Mouse (Mus musculus) adrenal gland, postnatal 25 days (tissue): ENCODE results near the gene Sprr2a2. TPM values are rescaled to one million over a fixed set of nuclear protein-coding genes. Genes with fewer than 3 reads are reported as not detected.
"Not testable (repeated sequence)": the region's sequence is repeated elsewhere in the genome, so short reads cannot be mapped to it uniquely, and the experiment has no call there.

Experiments
- DNase-seq: peaks from one replicate; pipeline ENCODE4 v3.0.0; 2021; ENCODE audit warnings: mixed read lengths
- long read RNA-seq: library from polyadenylated mRNA; stranded (forward); transcript quantifications from one replicate; pipeline ENCODE4 v2.0.0, GENCODE M21; 2021
- total RNA-seq: library from RNA; stranded (reverse); gene quantifications from 2 replicates; pipeline ENCODE4 v1.2.3, GENCODE M21; 2021

The Sprr2a2 gene
- total RNA-seq, result not detected in 2 replicates
- long read RNA-seq, result 0 reads

GRCm38 (mm10) chr3:92215569-92215968 lies at the start of gene Sprr2a2, which contains the start of gene Sprr2a1:
Sprr2a2 (plus strand) TSS chr3:92215920.
Sprr2a1 (plus strand) TSS chr3:92215799.
- DNase-seq, result not testable (repeated sequence)

GRCm38 (mm10) chr3:92169847-92170246 lies 45.9 kb upstream of the Sprr2a2 start:
- no peak for DNase-seq

- no peak for DNase-seq
Measured at GRCm38 (mm10) chr3:92176880-92177279, 38.8 kb upstream of the Sprr2a2 start.

DNA sequence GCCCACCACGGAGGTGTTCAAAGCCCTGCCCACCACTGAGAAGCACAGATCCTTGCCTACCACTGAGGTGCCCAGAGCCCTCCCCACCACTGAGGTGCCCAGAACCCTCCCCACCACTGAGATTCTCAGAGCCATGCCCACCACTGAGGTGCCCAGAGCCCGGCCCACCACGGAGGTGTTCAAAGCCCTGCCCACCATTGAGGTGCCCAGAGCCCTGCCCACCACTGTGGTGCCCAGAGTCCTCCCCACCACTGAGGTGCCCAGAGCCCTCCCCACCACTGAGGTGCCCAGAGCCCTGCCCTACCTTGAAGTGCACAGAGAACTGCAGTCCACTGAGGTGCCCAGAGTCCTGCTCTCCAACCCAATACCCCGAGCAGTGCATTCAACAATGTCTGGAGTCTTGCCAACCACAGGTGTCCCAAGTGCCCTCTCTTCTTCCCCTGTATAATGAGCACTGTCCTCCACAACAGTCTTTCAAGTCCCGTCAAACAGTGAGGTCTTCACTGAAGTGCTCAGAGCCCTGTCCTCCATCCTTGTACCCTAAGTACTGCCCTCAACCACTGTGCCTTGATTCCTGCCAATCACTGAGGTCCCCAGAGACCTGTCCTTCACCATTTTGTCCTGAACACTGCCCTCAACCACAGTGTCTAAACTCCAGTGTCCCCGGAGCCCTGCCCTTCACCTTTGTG lies 20.1 kb upstream of the Sprr2a2 start:
- no peak for DNase-seq

DNA sequence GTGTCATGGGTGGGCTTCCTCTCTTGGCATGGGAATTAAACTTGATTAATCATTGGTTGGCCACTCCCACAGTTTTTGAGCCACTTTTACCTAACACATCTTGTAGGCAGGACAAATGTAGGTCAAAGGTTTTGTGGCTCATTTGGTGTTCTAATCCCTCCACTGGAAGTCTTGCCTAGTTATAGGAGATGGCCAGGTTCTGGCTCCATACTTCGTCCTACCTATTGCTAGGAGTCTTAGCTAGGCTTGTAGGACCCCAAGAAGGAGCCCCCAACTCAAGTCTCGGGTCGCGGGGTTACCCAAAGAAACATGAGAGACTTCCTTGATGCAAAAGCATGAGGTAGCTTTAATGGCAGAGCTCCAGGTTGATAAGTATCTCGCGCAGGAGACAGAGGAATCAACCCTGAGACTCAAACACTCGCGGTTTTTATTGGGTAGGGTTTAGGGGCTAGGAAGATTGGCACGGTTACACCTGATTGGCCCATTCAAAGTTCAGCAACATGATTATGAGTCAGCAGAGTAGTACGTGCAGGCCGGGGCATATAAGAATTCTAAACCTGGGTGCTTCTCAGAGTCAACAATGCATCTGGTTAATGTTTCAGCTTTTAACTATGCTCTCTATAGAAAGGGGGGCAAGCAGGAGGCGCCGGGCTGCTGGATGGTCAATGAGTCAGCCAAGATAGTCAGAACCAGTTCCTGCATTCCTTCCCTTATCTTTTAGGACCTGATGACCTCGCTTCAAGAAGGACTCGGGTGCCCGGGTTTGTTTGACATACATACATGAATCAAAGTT lies 4.4 kb upstream of the Sprr2a2 start:
- DNase-seq, result not testable (repeated sequence)

GRCm38 (mm10) chr3:92212059-92212458 lies 3.7 kb upstream of the Sprr2a2 start:
- DNase-seq, result not testable (repeated sequence)

GRCm38 (mm10) chr3:92213651-92214050 lies 2.1 kb upstream of the Sprr2a2 start:
- DNase-seq, result not testable (repeated sequence)

GRCm38 (mm10) chr3:92219031-92219430 lies 3.3 kb downstream of the Sprr2a2 start:
- DNase-seq, result not testable (repeated sequence)

- not testable (repeated sequence) for DNase-seq
Measured at GRCm38 (mm10) chr3:92223708-92224107, 8.0 kb downstream of the Sprr2a2 start.

- not testable (repeated sequence) for DNase-seq
Measured at GRCm38 (mm10) chr3:92227410-92227809, 11.7 kb downstream of the Sprr2a2 start.

DNA sequence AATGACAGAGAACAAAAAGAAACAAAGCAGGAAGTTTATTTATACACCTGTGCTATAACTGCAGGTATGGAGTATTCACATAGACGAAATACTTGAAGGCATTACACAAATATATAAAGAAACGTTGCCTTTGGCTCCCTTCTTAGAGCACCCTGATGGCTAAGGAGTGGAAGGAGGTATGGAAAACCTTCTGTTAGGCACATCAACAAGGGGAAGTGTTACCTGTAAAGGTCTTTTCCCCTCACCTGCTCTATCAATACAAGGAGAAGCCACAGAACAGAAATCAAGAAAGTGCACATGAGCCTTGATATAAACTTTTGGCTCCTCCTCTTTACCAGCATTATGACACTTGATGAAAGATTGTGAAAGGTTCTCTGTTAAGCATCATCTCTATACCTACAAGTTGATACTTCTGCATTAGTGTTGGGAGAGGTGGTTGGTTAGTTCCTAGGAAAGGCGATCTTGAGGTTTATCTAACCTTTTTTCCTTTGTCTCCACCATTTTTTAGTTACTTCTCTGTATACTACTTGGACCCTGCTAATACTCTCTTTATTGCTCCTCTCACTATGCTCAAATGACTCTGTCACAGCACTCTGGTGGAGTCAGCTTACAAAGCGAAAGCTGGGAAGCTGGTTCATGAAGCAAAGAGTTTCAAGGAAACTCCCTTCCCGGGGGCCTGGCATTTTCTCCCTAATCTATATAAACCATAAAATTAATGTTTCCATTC lies 20.9 kb downstream of the Sprr2a2 start:
- not testable (repeated sequence) for DNase-seq

DNA sequence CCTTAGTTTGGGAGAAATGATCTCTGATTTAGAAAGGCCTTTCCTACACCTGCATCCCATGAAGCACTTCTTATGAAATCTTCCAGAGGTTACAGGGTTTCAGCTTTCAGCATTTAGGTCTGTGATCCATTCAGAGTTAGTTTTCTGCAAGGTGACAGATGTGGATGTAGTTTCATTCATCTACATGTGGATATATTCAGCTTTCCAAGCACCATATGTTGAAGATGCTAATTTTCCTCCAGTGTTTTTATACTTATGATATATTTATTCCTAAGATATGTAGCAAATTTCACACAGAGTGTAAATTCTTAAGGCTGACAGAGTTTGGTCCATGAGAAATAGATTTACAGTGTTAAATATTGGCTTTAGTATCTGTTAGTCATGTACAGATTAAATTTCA lies 23.0 kb downstream of the Sprr2a2 start:
- not testable (repeated sequence) for DNase-seq

DNA sequence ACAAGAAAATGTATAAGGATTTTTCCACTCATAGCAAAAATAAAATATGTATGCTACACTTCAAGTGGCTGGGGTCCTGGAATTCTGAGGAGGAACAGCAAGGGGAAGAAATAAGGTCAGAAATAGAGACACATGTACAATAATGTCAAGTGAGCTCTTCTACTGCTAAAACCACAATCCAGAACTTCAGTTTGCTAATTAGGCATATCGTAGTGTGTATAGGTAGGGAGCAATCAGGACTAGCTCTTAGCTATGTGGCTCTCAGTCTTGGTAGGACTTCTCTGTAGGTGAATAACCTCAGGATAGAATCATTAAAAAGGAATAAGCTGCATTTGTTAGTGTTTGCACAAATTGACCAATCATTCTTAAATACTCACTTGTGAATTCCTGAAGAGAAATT lies 23.5 kb downstream of the Sprr2a2 start:
- DNase-seq, result not testable (repeated sequence)

GRCm38 (mm10) chr3:92244833-92245232 lies 29.1 kb downstream of the Sprr2a2 start:
- DNase-seq, result not testable (repeated sequence)

GRCm38 (mm10) chr3:92246245-92246644 lies 30.5 kb downstream of the Sprr2a2 start:
- not testable (repeated sequence) for DNase-seq

DNA sequence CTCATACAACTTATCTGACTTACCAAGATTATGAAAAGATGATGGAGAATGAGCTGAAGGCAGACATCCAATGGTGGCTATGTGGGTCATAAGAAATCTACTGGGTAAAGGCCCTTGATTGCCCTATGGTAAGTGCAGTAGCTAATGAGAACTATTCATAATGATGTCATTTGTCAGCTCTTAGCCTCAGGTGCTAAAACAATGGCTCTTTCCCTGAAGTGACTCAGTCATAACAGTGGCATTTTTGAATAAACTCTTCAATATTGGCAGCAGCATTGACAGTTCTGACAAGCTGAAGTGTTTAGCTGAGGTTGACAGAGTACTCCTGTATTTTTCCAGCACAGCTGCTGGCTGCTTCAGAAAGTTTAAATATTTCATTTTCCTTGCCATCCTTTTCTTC lies 32.8 kb downstream of the Sprr2a2 start:
- DNase-seq, result not testable (repeated sequence)

DNA sequence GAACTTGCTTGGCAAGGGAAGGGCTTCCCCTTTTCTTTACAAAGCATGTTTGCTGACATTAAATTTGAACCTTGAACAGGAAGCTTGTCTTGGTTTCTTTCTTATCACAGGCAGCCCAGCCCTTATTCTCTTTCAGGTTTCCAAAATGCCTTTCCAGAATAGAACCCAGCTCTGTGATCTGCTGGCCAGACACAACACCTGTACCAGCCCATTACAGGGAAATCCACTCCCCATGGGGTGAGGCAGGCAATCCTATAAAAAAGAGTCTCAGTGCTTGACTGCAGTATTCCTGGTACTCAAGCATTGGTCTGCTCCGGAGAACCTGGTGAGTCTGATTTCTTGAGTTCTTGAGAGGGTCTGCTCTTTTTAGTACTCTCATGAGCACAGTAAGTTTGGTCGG lies 34.7 kb downstream of the Sprr2a2 start:
- not testable (repeated sequence) for DNase-seq

DNA sequence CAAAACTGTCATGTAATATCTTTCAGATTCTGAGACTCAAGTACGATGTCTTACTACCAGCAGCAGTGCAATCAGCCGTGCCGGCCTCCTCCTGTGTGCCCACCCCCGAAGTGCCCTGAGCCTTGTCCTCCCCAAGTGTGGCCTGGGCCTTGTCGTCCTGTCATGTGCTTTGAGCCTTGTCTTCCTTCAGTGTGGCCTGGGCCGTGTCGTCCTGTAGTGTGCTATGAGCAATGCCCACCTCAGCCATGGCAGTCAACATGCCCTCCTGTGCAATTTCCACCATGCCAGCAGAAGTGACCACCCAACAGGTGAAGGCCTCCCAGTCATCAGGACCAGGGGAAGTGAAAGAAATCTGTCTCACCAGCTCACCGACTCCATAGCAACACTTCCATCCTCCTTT lies 38.1 kb downstream of the Sprr2a2 start:
- DNase-seq, result not testable (repeated sequence)

GRCm38 (mm10) chr3:92258526-92258925 lies 42.8 kb downstream of the Sprr2a2 start:
- DNase-seq, result not testable (repeated sequence)

GRCm38 (mm10) chr3:92263462-92263861 lies 47.7 kb downstream of the Sprr2a2 start:
- DNase-seq, result not testable (repeated sequence)

GRCm38 (mm10) chr3:92271414-92271985 lies 55.8 kb downstream of the Sprr2a2 start:
- not testable (repeated sequence) for DNase-seq

DNA sequence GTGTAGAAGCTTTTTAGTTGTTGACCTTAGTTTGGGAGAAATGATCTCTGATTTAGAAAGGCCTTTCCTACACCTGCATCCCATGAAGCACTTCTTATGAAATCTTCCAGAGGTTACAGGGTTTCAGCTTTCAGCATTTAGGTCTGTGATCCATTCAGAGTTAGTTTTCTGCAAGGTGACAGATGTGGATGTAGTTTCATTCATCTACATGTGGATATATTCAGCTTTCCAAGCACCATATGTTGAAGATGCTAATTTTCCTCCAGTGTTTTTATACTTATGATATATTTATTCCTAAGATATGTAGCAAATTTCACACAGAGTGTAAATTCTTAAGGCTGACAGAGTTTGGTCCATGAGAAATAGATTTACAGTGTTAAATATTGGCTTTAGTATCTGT lies 57.8 kb downstream of the Sprr2a2 start:
- not testable (repeated sequence) for DNase-seq
